Mouse (Mus musculus) hindbrain, embryonic 16.5 days (tissue): ENCODE results near the gene Lmod1. TPM values are rescaled to one million over a fixed set of nuclear protein-coding genes. Genes with fewer than 3 reads are reported as not detected.

Source experiments
- ATAC-seq: fragments of 200-750 bp; cut with Nextera tagmentation; 2 replicates; pipeline ENCODE4 v1.8.0; 2017; ENCODE audit warnings: moderate TSS enrichment, moderate library complexity
- H3K27ac ChIP-seq: fragments of 300-500 bp; sonication (generic); 2 replicates; pipeline ENCODE4 v1.5.1; 2014; ENCODE audit warnings: low read depth, mild to moderate bottlenecking, control low read depth, low read length, moderate library complexity
- H3K27me3 ChIP-seq: fragments of 300-500 bp; sonication (generic); replicated peaks from 2 replicates; pipeline ENCODE4 v1.6.1; 2014; ENCODE audit warnings: low read length; ENCODE audit not compliant: control insufficient read depth, insufficient read depth
- H3K36me3 ChIP-seq: fragments of 300-500 bp; sonication (generic); 2 replicates; pipeline ENCODE4 v1.6.1; 2014; ENCODE audit warnings: mild to moderate bottlenecking, low read length, moderate library complexity, mixed read lengths; ENCODE audit not compliant: control insufficient read depth, insufficient read depth
- H3K4me1 ChIP-seq: fragments of 300-500 bp; sonication (generic); 2 replicates; pipeline ENCODE4 v1.6.1; 2014; ENCODE audit warnings: low read depth, low read length; ENCODE audit not compliant: control insufficient read depth, insufficient read depth
- H3K4me2 ChIP-seq: fragments of 300-500 bp; sonication (generic); 2 replicates; pipeline ENCODE4 v1.6.1; 2014; ENCODE audit warnings: mild to moderate bottlenecking, low read length, control low read depth, moderate library complexity
- H3K4me3 ChIP-seq: fragments of 300-500 bp; sonication (generic); 2 replicates; pipeline ENCODE4 v1.5.1; 2014; ENCODE audit warnings: mild to moderate bottlenecking, low read length, control low read depth, moderate library complexity
- H3K9ac ChIP-seq: fragments of 300-500 bp; sonication (generic); 2 replicates; pipeline ENCODE4 v1.6.1; 2014; ENCODE audit warnings: low read depth, mild to moderate bottlenecking, control low read depth, low read length, moderate library complexity
- H3K9me3 ChIP-seq: fragments of 300-500 bp; sonication (generic); 2 replicates; pipeline ENCODE4 v1.6.1; 2014; ENCODE audit warnings: mild to moderate bottlenecking, low read length, moderate library complexity; ENCODE audit not compliant: control insufficient read depth
- WGBS: fragments of 180-500 bp; shearing (Covaris S2); extraction: QIAGEN DNeasy Blood & Tissue Kit; methylation state at CpG from one replicate; pipeline ENCODE4 v1.1.7; 2014; 5-methylcytosine and 5-hydroxymethylcytosine counted together
- polyA plus RNA-seq: library from polyadenylated mRNA; unstranded; fragments of >200 nt; fragmentation: Nextera tagmentation; extraction: Ambion mirVana; gene quantifications from 2 replicates; pipeline ENCODE4 v1.2.1, GENCODE M21; 2015

Gene Lmod1
- polyA plus RNA-seq, 1 experiment from 2014 or later, result 0.28 TPM

DNA sequence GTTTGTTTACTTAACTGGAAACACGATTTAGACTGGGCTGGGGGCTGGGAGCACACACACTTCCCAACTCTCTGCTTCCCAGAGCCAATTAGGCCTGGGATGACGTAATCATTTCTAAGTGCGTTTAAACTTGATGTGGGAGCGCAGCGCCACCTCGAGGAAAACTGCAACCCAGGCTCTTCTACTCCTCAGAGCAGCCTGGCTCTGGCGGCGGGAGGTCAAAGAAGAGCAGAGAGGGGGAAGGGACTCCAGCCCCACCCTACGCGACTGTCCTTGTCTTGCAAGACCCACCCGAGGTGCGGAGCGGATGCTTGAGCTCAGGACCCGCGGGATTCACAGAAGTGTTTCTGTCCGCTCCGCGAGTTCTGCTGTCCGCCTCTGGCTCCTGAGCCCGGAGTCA, 43.6 kb downstream of the Lmod1 start:
- Histone ChIP-seq H3K4me1 (peaks cover 25% of the 10 kb centered on the region), H3K36me3 (no peaks in the 10 kb centered on the region; the same call in 1 of the 2 replicates), H3K9me3 (no peaks in the 10 kb centered on the region), H3K4me3 (peak overlapping the region; percentile 47), H3K27ac (peak overlapping the region; percentile 50), H3K9ac (peak overlapping the region; percentile 72), H3K4me2 (peak overlapping the region; percentile 90), H3K27me3 (no peaks in the 10 kb centered on the region)
- 0% methylated on average over 20 of the region's 20 CpGs for WGBS
- ATAC-seq, result peak; percentile 81

DNA sequence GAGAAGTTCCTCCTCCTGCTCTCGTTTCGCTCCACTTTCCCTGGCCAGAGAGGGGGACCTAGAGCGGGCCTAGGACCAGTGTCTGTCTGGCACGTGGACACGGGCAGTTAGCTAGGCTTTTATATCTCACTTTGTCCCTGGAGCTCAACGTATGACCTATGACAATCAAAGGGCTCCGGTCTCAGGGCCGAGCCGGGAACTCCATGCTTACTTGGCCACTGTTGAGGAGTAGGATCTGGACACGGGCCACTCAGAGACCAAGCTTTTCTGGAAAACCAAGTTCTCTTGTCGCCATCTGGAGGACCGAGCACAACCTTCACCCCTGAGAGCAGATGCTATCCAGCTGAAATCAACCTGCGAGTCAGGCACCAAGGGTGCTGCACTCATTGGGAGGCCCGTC, 44.4 kb downstream of the Lmod1 start:
- peak overlapping the region; percentile 47 for H3K4me3 ChIP-seq
- H3K9ac ChIP-seq, result peak overlapping the region; percentile 72
- H3K36me3 ChIP-seq, result no peaks in the 10 kb centered on the region; the same call in 1 of the 2 replicates
- H3K4me2 ChIP-seq, result peak overlapping the region; percentile 90
- ATAC-seq, result peak; percentile 40
- peaks cover 29% of the 10 kb centered on the region for H3K4me1 ChIP-seq
- no peaks in the 10 kb centered on the region for H3K27me3 ChIP-seq
- H3K9me3 ChIP-seq, result no peaks in the 10 kb centered on the region
- peak overlapping the region; percentile 50; the same call in 1 of the 2 replicates for H3K27ac ChIP-seq
- 8% methylated on average over 14 of the region's 14 CpGs for WGBS

GRCm38 (mm10) chr1:135369415-135369814, 44.8 kb downstream of the Lmod1 start:
- Histone ChIP-seq H3K4me3 (no peak overlapping the region), H3K4me1 (peaks cover 29% of the 10 kb centered on the region), H3K27ac (no peak overlapping the region), H3K9ac (no peak overlapping the region), H3K4me2 (no peak overlapping the region), H3K36me3 (no peaks in the 10 kb centered on the region; the same call in 1 of the 2 replicates), H3K27me3 (no peaks in the 10 kb centered on the region), H3K9me3 (no peaks in the 10 kb centered on the region)
- no peak for ATAC-seq
- WGBS, result 90% methylated on average over 5 of the region's 5 CpGs

DNA sequence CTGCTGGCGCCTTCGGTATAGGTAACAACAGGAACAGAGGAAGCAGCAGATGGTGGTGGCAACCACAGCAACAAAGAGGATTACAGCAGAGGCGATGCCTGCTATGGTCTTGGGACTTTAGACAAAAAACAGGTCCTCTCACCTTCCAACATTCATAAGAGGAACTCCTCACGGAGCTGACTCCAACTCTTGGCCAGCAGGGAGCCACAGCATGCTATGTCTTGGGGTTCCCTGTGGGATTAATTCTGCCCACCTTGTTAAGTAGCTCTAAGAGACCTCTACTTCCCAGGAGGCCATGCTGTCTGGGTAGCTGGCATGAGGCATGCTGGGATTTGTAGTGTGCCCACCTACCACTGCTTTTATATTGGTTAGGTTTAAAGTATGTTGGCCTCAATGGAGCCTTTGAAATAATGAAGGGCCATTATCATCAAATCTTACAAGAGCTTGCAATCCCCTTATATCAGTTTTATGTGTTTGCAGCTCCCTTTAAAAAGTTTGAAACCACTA, 48.6 kb downstream of the Lmod1 start:
- peak overlapping the region; percentile 36 for H3K9ac ChIP-seq
- H3K27me3 ChIP-seq, result no peaks in the 10 kb centered on the region
- no peaks in the 10 kb centered on the region; the same call in 1 of the 2 replicates for H3K36me3 ChIP-seq
- ATAC-seq, result no peak
- peak overlapping the region; percentile 21 for H3K4me3 ChIP-seq
- WGBS, result 62% methylated on average over 4 of the region's 4 CpGs
- H3K4me2 ChIP-seq, result peak overlapping the region; percentile 50
- H3K9me3 ChIP-seq, result no peaks in the 10 kb centered on the region
- H3K4me1 ChIP-seq, result peaks cover 36% of the 10 kb centered on the region
- H3K27ac ChIP-seq, result no peak overlapping the region

DNA sequence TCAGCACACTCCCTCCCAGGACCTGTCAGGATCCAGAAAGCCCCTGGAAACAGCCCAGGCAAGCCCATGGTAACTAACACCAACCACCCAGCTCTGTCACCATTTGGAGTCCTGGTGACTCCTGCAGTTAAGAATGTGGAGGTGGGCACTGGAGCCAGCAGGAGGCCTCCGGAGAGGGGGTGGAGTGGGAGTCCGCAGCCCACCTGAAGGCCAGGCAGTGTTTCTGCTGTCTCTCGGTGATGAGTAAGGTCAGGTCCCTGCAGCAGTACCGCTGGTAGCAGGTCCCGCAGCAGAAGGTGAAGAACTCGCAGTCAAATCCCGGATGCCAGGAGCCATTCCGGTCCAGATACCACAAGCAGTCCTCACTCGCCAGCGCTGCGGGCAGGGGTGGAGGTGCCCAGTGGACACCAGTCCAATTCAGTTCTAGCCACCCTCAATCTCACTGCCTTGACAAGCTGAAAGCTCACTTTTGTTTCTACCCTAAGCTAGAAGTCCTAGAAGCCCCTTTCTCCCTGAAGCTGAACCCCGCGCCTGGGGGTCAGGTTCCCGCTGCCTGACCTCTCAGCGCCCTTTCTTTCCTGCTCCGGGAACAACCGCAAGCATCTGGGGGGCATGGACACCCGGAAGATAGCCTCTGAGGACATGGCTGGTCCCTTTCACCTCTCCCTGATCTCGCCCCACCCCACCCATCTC, 49.7 kb downstream of the Lmod1 start:
- peak overlapping the region; percentile 79 for H3K4me2 ChIP-seq
- peak overlapping the region; percentile 94 for H3K9ac ChIP-seq
- H3K4me3 ChIP-seq, result peak overlapping the region; percentile 86
- peaks cover 29% of the 10 kb centered on the region for H3K4me1 ChIP-seq
- whole genome bisulfite sequencing, result under 1% methylated on average over 19 of the region's 19 CpGs
- no peaks in the 10 kb centered on the region for H3K9me3 ChIP-seq
- H3K27ac ChIP-seq, result peak overlapping the region; percentile 87
- H3K27me3 ChIP-seq, result no peaks in the 10 kb centered on the region
- peak; percentile 29 for ATAC-seq
- H3K36me3 ChIP-seq, result no peaks in the 10 kb centered on the region; the same call in 1 of the 2 replicates

DNA sequence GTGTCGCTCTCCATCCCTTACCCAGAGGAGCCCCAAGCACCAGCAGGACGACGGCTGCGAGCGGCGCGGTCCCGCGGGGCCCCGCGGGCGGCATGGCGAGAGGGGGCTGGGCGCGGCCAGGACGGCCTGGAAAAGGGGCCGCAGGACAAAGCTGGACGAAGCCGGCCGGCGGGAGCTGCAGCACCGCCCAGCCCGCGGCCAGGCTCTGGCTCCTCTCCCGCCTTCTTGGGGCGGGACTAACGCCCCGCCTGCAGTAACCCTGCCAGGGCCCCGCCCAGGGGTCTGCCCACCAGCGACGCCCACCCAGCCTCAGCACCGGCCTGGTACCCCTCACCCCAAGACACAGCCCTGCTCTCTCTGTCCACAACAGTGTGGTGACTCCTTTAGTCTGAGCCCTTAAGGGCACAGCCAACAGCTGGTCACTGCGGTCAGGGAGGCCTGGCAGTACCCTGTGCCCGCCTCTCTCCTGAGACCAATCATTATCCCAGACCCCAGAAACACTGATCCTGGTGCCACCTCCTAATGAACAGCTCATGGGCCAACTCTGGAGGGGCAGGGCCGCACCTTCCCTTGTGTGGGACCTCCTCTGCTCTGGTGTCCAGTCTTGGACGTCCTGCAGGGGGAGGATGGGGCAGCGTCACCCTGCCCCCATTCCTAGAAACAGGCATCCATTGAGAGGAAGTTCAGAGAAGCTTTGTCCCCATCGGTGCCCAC, 50.4 kb downstream of the Lmod1 start, which contains the start of gene Shisa4:
Gene Shisa4 (minus strand): TSS at position 370 of the 714 bp plus-strand sequence.
- Histone ChIP-seq H3K4me3 (peak within 1 kb of the TSS; percentile 86), H3K36me3 (no peaks in the 10 kb centered on the region; the same call in 1 of the 2 replicates), H3K27me3 (no peaks in the 10 kb centered on the region), H3K9ac (peak within 1 kb of the TSS; percentile 94), H3K9me3 (no peaks in the 10 kb centered on the region), H3K4me2 (peak within 1 kb of the TSS; percentile 79), H3K4me1 (peaks cover 29% of the 10 kb centered on the region), H3K27ac (peak within 1 kb of the TSS; percentile 87)
- ATAC-seq, result peak; percentile 92
- WGBS, result 3% methylated on average over 29 of the region's 38 CpGs

- no peak overlapping the region for H3K4me2 ChIP-seq
- H3K9me3 ChIP-seq, result no peaks in the 10 kb centered on the region
- H3K4me3 ChIP-seq, result no peak overlapping the region
- no peak overlapping the region for H3K27ac ChIP-seq
- 64% methylated on average over 9 of the region's 9 CpGs for WGBS
- H3K36me3 ChIP-seq, result peaks cover 3% of the 10 kb centered on the region
- no peaks in the 10 kb centered on the region for H3K27me3 ChIP-seq
- no peak overlapping the region for H3K9ac ChIP-seq
- no peak for ATAC-seq
- peaks cover 12% of the 10 kb centered on the region for H3K4me1 ChIP-seq
These were observed 54.0 kb downstream of the Lmod1 start for GRCm38 (mm10) chr1:135378576-135378975.

DNA sequence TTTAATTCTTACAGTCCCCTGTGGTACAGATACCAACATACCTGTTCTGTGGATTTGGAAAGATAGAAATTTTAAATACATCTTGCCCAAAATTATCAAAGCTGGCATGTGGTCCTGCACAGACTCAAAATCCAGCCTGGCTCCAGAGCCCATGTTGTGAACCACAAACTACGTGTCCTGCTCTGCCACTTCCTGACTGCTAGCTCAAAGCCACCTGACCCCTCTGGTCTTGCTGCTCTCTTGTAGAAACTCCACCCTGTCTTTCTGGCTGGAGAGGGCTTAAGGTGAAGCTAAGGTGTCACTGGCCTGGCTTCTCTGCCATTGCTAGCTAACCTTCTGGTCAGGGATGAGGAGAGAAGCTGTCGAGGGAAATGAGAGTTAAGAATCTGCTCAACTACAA, 54.4 kb downstream of the Lmod1 start:
- WGBS, result 79% methylated on average over 2 of the region's 2 CpGs
- no peak for ATAC-seq

More for the DNA sequence above, 54.4 kb downstream of the Lmod1 start:
- Histone ChIP-seq H3K4me2 (no peak overlapping the region), H3K4me1 (peaks cover 9% of the 10 kb centered on the region), H3K9me3 (no peaks in the 10 kb centered on the region), H3K36me3 (peaks cover 8% of the 10 kb centered on the region), H3K27me3 (no peaks in the 10 kb centered on the region), H3K27ac (no peak overlapping the region), H3K4me3 (no peak overlapping the region), H3K9ac (no peak overlapping the region)
